ENCODE assay signal across 8 mouse cellular contexts in genomic region chr17:87447612-87448200, GRCm38 (mm10). TPM values are rescaled to one million over a fixed set of nuclear protein-coding genes. Genes with fewer than 3 reads are reported as not detected.
DNase-seq lines count a peak whose midpoint lies in the region; ATAC-seq and TF ChIP-seq lines count a peak whose summit lies in the region.

No protein-coding gene starts in this region.

- peak overlapping the region; percentile 98; the same call in 1 of the 2 replicates for H3K27ac ChIP-seq in lung, embryonic 14.5 days (ENCODE audit: low read depth)
- H3K27ac ChIP-seq in cortical plate, adult 2 months (ENCODE audit: insufficient read depth, low read length): peak overlapping the region; percentile 90
- H3K27ac ChIP-seq in hindbrain, embryonic 14.5 days: peak overlapping the region; percentile 97
- peak overlapping the region; percentile 99 for H3K27ac ChIP-seq in midbrain, embryonic 16.5 days (ENCODE audit: low read length)

- H3K4me2 ChIP-seq in lung, embryonic 14.5 days: peak overlapping the region; percentile 86
- H3K4me2 ChIP-seq in hindbrain, embryonic 14.5 days (replicated peaks): peak overlapping the region; percentile 66
- H3K4me2 ChIP-seq in midbrain, embryonic 16.5 days (ENCODE audit: low read length): peak overlapping the region; percentile 72

- ATAC-seq in lung, embryonic 14.5 days (ENCODE audit: insufficient read depth): no peak
- no peak for ATAC-seq in hindbrain, embryonic 14.5 days (ENCODE audit: low FRiP score)
- no peak for ATAC-seq in midbrain, embryonic 16.5 days
- no peak for ATAC-seq in megakaryocyte-erythroid progenitor cell, adult 5-6 weeks (replicated peaks; ENCODE audit: low FRiP score, low TSS enrichment, poor library complexity, severe bottlenecking)

- H3K4me1 ChIP-seq in lung, embryonic 14.5 days (ENCODE audit: insufficient read depth): peaks cover 13% of the 10 kb centered on the region
- H3K4me1 ChIP-seq in cortical plate, adult 2 months (ENCODE audit: control insufficient read depth, insufficient read depth, low read length): peaks cover 3% of the 10 kb centered on the region; the same call in 1 of the 2 replicates
- H3K4me1 ChIP-seq in hindbrain, embryonic 14.5 days (replicated peaks; ENCODE audit: control insufficient read depth, insufficient read depth, low read length): peaks cover 30% of the 10 kb centered on the region
- H3K4me1 ChIP-seq in midbrain, embryonic 16.5 days (ENCODE audit: control insufficient read depth, insufficient read depth, low read length): peaks cover 30% of the 10 kb centered on the region

- TF ChIP-seq POLR2A in cortical plate, adult 2 months (IDR thresholded peaks at IDR 0.05; ENCODE audit: extremely low read depth, insufficient read depth, low read length): no peak

- peak overlapping the region; percentile 96 for H3K4me3 ChIP-seq in lung, embryonic 14.5 days (ENCODE audit: low read depth, low read length)
- H3K4me3 ChIP-seq in cortical plate, adult 2 months (ENCODE audit: insufficient read depth, low read length): peak overlapping the region; percentile 56
- H3K4me3 ChIP-seq in hindbrain, embryonic 14.5 days (replicated peaks; ENCODE audit: low read length): peak overlapping the region; percentile 97
- H3K4me3 ChIP-seq in midbrain, embryonic 16.5 days (ENCODE audit: low read depth, low read length): peak overlapping the region; percentile 97

- TF ChIP-seq CTCF in lung, embryonic 14.5 days (IDR thresholded peaks at IDR 0.05; ENCODE audit: low read depth): no peak
- no peak for TF ChIP-seq CTCF in cortical plate, adult 2 months (IDR thresholded peaks at IDR 0.05; ENCODE audit: extremely low read depth, insufficient read depth, low read length)

- no peaks in the 10 kb centered on the region for H3K27me3 ChIP-seq in lung, embryonic 14.5 days (ENCODE audit: insufficient read depth, low read length)
- no peaks in the 10 kb centered on the region for H3K27me3 ChIP-seq in hindbrain, embryonic 14.5 days (ENCODE audit: control insufficient read depth, insufficient read depth, low read length)
- no peaks in the 10 kb centered on the region for H3K27me3 ChIP-seq in midbrain, embryonic 16.5 days (ENCODE audit: control insufficient read depth, insufficient read depth, low read depth, low read length)

- H3K9ac ChIP-seq in lung, embryonic 14.5 days: peak overlapping the region; percentile 97
- peak overlapping the region; percentile 100 for H3K9ac ChIP-seq in hindbrain, embryonic 14.5 days
- H3K9ac ChIP-seq in midbrain, embryonic 16.5 days (ENCODE audit: low read depth, low read length): peak overlapping the region; percentile 99

- DNase-seq in lung, embryonic 14.5 days: no peak
- no peak for DNase-seq in lung, adult 18-20 months
- DNase-seq in hindbrain, embryonic 14.5 days (ENCODE audit: low spot score): peak; percentile 52
- no peak for DNase-seq in left cerebral cortex, adult 11 months (ENCODE audit: low spot score)
- DNase-seq in urinary bladder, adult 18-20 months (ENCODE audit: low spot score in 2 of 2): no peak

- 48% methylated on average over 12 of the region's 12 CpGs for WGBS in lung, embryonic 14.5 days
- 39% methylated on average over 12 of the region's 12 CpGs for WGBS in hindbrain, embryonic 14.5 days
- 38% methylated on average over 12 of the region's 12 CpGs for whole genome bisulfite sequencing in midbrain, embryonic 16.5 days

- H3K36me3 ChIP-seq in lung, embryonic 14.5 days (ENCODE audit: insufficient read depth): 0 out of 2 replicates have a peak, but pooled peaks cover under 1% of the 10 kb centered on the region
- H3K36me3 ChIP-seq in hindbrain, embryonic 14.5 days (replicated peaks; ENCODE audit: control insufficient read depth, insufficient read depth): 0 out of 2 replicates have a peak, but pooled peaks cover 6% of the 10 kb centered on the region
- H3K36me3 ChIP-seq in midbrain, embryonic 16.5 days (ENCODE audit: control insufficient read depth, insufficient read depth, low read length): no peaks in the 10 kb centered on the region

- H3K9me3 ChIP-seq in lung, embryonic 14.5 days (ENCODE audit: low read depth, low read length): no peaks in the 10 kb centered on the region
- H3K9me3 ChIP-seq in hindbrain, embryonic 14.5 days (ENCODE audit: control insufficient read depth, low read length): no peaks in the 10 kb centered on the region
- H3K9me3 ChIP-seq in midbrain, embryonic 16.5 days (replicated peaks; ENCODE audit: control insufficient read depth, low read length, poor library complexity, severe bottlenecking): no peaks in the 10 kb centered on the region

RNA-seq across cellular contexts. Expression of gene Calm2, which starts 1.0 kb away (rescaled TPM):
- polyA plus RNA-seq in lung, embryonic 14.5 days (2014; fragmentation: Nextera tagmentation; extraction: Ambion mirVana): 944 and 965 TPM in 2 replicates
- polyA plus RNA-seq in cortical plate, adult 2 months (2012; rRNA removed): 2,529 and 2,563 TPM in 2 replicates
- 2,858 and 2,871 TPM in 2 replicates for polyA plus RNA-seq in hindbrain, embryonic 14.5 days (2014; fragmentation: Nextera tagmentation; extraction: Ambion mirVana)
- polyA plus RNA-seq in midbrain, embryonic 16.5 days (2015; fragmentation: Nextera tagmentation; extraction: Ambion mirVana): 2,230 and 2,642 TPM in 2 replicates
- total RNA-seq in megakaryocyte-erythroid progenitor cell, adult 5-6 weeks (2014; fragmentation: Nextera tagmentation): 286 and 288 TPM in 2 replicates
- total RNA-seq in megakaryocyte-erythroid progenitor cell, adult 5-6 weeks (2017): 970 and 1,345 TPM in 2 replicates

RNA-seq across cellular contexts. Expression of gene Stpg4, which starts 20.2 kb away (rescaled TPM):
- polyA plus RNA-seq in lung, embryonic 14.5 days (2014; fragmentation: Nextera tagmentation; extraction: Ambion mirVana): not detected in 2 replicates
- not detected in 2 replicates for polyA plus RNA-seq in cortical plate, adult 2 months (2012; rRNA removed)
- polyA plus RNA-seq in hindbrain, embryonic 14.5 days (2014; fragmentation: Nextera tagmentation; extraction: Ambion mirVana): not detected in 2 replicates
- polyA plus RNA-seq in midbrain, embryonic 16.5 days (2015; fragmentation: Nextera tagmentation; extraction: Ambion mirVana): 0.34 TPM in 1 of 2 replicates, not detected in the other
- not detected in 2 replicates for total RNA-seq in megakaryocyte-erythroid progenitor cell, adult 5-6 weeks (2014; fragmentation: Nextera tagmentation)
- total RNA-seq in megakaryocyte-erythroid progenitor cell, adult 5-6 weeks (2017): not detected in 2 replicates
